Mouse (Mus musculus) left cerebral cortex, adult 9 months (tissue): ENCODE measurements around the gene Dzip1.

ENCODE experiments used
- DNase-seq, 2 experiments: peaks; one replicate each; pipeline ENCODE4 v3.0.0; 2022; ENCODE audit warnings: low spot score in 2 of 2

Dzip1 gene

DNA sequence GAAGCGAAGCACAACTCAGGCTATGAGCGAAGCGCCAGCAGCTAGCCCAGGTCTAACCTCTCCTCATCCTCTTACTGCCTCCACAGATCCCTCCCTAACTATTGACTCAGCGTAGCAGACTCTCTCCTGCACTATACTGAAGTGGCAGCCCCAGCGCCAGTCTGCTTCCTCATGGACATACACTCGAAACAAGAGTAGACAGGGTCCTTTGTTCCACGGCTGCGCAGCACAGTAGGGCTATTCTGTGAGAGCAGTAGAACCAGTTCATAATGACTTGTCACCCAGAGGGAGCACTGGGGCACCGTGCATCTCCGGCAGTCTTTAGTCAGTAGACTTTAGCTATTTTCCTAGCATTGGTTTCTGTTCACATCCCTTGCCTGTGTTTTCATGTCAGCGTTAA is 89.1 kb downstream of the Dzip1 start:
- DNase-seq: no peak

DNA sequence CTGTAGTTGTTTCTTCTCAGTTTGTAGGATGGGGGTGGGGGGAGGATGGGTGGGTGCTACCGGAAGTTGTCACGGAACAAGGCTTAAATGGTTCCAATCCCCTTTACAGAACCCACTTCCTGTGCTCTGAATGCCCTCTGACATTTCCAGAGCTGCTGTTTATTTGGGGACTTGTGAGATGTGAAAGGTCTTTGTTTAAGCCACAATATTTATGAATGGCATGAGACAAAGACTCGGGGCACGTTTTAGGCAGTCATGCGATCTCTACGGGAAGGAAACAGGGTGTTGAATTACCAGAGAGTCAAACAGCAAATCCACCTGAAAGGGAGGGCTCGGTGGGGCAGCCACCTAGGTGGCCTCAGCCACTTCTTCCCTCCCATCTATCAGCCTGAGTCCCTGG is 90.9 kb downstream of the Dzip1 start:
- DNase-seq: no peak

DNA sequence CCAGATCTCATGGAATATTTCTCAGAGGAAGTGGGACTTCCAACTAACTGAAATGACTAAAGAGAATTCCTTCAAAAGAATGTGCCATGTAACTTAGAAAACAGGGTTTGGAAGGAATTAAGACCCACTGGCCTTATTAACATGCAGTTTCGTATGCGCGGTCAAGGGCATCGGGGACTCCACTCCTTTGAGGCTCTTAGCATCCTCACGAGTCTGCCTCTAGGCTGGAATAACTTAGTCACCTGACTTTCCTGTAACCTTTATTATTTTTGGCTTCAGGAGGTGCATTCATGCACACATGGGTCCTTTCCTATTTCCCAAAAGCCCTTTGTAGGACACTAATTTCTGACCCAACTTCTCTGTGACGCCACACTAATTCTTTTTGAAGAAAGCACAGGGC is 92.0 kb downstream of the Dzip1 start:
- no peak for DNase-seq

DNA sequence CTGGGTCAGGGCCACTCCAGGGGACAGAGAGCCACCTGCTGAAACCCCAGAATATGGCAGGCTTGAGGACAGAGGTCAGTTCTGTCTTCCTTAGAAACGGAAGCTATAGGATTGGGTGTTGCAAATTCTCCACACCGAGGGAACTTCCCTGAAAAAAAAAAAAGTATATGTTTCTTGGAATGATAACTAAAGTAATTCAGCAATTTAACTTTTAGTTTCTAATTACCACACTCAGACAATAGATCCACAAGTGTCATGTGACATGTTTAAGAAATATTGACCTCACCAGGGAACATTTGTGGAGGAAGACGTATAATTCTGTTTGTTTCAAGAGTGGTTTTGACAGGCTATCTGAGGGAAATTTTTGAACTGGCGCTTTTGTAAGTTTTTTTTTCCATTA is 93.7 kb downstream of the Dzip1 start:
- DNase-seq: no peak

DNA sequence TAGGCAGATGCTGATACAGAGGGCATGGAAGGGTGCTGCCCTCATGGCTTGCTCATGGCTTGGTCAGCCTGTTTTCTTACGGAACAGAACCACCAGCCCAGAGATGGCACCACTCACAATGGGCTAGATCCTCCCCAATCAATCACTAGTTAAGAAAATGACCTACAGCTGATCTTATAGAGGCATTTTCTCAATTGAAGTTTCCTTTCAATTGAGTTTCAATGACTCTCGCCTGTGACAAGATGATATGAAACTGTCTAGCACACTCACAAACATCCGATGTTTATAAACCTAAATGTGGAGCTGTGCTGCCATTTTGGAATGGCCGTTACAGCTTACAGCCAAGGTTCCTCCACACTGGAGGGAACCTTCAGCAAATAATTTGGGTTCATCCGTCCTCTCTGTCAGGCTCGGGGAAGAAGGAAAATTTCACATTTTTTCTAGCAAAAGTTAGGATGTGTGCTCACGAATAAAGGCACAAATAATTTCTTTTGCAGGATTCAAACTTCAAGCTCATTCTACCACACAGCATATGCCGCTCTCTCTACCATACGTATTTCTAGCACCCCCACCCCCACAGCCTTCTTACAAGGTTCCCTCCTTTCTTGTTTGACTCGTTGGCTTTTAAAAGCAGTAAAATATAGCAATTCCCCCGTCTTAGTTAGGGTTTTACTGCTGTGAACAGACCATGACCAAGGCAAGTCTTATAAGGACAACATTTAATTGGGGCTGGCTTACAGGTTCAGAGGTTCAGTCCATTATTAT is 95.7 kb downstream of the Dzip1 start:
- peak in 1 of 2 experiments; percentile 52 for DNase-seq

DNA sequence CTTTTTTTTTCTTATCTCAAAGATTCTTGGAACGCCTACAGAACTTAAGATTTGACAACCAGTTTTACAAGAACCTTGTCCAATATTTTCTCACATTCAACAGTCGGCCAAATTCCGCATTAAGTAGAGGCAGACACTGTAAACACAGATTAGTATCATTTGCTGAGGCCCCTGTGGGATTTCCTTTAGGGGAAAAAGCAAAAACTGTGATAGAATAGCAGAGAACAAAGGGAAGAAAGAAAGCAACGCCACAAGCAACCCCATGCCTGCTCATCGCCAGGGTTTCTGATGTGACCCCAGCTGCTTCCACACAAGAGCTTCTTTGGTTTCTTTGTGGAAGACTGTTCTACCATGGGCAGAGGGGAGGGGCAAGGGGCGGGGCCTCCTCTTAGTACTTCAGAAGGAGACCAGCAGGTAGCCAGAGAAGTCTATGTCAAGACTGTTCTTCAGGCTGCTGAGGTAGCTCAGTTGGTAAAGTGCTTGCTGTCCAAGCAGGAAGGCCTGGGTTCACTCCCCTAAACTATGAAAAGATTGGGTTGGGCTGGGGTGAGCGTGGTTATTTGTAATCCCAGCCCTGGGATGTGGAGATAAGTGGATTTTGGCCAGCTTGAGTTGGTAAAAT is 97.9 kb downstream of the Dzip1 start:
- no peak for DNase-seq

DNA sequence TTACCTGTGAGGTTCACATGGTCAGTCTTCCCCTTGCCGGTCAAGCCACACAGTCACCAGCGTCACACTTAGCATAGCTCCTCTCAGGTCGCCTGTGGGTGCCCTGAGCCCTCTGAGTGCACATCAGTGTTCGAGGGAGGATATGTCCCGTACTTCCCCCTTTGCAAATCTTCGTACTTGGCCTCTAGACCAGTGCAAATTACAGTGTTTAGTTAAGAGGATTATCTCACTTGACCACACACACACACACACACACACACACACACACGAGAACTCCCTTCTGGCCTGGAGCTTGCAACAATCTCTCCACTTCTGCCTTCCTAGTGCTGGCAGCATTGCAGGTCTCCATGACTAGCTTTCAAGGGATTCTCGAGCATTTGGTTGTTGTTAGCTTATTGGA is 98.9 kb downstream of the Dzip1 start:
- DNase-seq: no peak
